Mouse (Mus musculus) ES-Bruce4 (cell line): ENCODE measurements around the gene R3hdm4.

Experiments
- CTCF ChIP-seq: IDR thresholded peaks from one replicate; pipeline ENCODE4 v1.8.1; 2011; ENCODE audit warnings: low read depth, low read length
- POLR2A ChIP-seq: IDR thresholded peaks from one replicate; pipeline ENCODE4 v1.8.1; 2011; ENCODE audit warnings: low read length; ENCODE audit not compliant: insufficient read depth

DNA sequence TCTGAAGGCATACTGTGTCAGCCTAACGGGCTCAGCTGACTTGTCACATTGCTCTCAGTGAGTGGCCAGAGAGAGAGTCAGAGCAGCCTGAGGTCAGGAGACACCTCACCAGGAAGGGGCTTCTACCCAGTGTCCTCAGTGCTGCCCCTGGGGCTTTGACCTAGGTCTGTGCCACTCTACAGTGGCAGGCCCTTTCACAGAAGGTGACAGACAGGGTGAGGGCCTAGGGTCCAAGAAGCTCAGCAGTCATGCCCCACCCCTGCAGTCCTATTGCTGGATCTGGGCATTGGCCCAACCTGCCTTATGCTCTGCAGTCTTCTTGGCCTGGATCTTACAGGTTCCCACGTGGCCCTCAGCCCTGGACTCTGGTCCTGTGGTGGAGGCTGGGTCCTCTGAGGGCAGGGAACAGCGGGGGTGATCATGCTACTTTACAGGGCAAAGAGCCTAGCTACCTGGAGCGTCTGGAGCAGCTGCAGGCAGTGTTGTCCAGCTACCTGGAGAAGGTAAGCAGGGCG is 45.9 kb upstream of the R3hdm4 start:
- TF ChIP-seq POLR2A, result no peak
- no peak for TF ChIP-seq CTCF
